8 mouse cellular contexts compared by ENCODE assay signal in genomic region chr19:7482266-7482598, GRCm38 (mm10). TPM values are rescaled to one million over a fixed set of nuclear protein-coding genes. Genes with fewer than 3 reads are reported as not detected.
DNase-seq lines count a peak whose midpoint lies in the region; ATAC-seq and TF ChIP-seq lines count a peak whose summit lies in the region.

No protein-coding gene starts in this region.

- intact Hi-C loops in left cerebral cortex, adult 2 months (cut with DNase I): no loop called here

- ATAC-seq in embryonic facial prominence, embryonic 12.5 days (ENCODE audit: insufficient number of reproducible peaks, insufficient read depth, low FRiP score, low TSS enrichment): no peak
- ATAC-seq in intestine, embryonic 16.5 days: no peak
- ATAC-seq in neural tube, embryonic 14.5 days (ENCODE audit: low read depth): no peak

- peak overlapping the region; percentile 98 for H3K9ac ChIP-seq in embryonic facial prominence, embryonic 12.5 days
- peak overlapping the region; percentile 99 for H3K9ac ChIP-seq in intestine, embryonic 16.5 days (ENCODE audit: low read depth, low read length)
- H3K9ac ChIP-seq in neural tube, embryonic 14.5 days (replicated peaks; ENCODE audit: low read depth, low read length): peak overlapping the region; percentile 99

- no peak for TF ChIP-seq CTCF in left cerebral cortex, adult 2 months (IDR thresholded peaks at IDR 0.05)

- H3K27me3 ChIP-seq in embryonic facial prominence, embryonic 12.5 days: no peaks in the 10 kb centered on the region
- H3K27me3 ChIP-seq in intestine, embryonic 16.5 days (replicated peaks; ENCODE audit: control insufficient read depth, insufficient read depth, low read length): no peaks in the 10 kb centered on the region
- no peaks in the 10 kb centered on the region for H3K27me3 ChIP-seq in neural tube, embryonic 14.5 days (ENCODE audit: control insufficient read depth, insufficient read depth, low read length)

- peak overlapping the region; percentile 69 for H3K4me2 ChIP-seq in embryonic facial prominence, embryonic 12.5 days (replicated peaks)
- H3K4me2 ChIP-seq in intestine, embryonic 16.5 days (ENCODE audit: low read depth, low read length): peak overlapping the region; percentile 59
- H3K4me2 ChIP-seq in neural tube, embryonic 14.5 days (ENCODE audit: low read depth, low read length): peak overlapping the region; percentile 53

- under 1% methylated on average over 7 of the region's 7 CpGs for WGBS in embryonic facial prominence, embryonic 12.5 days
- WGBS in intestine, embryonic 16.5 days: under 1% methylated on average over 7 of the region's 7 CpGs
- WGBS in neural tube, embryonic 14.5 days: 0% methylated on average over 7 of the region's 7 CpGs

- DNase-seq in left cerebral cortex, adult 2 months (ENCODE audit: extremely low spot score in 1 of 2, low spot score in 2 of 2): no peak
- no peak for DNase-seq in left cerebral cortex, adult 18-20 months (ENCODE audit: low spot score in 2 of 2)
- no peak for DNase-seq in ovary, postnatal 36 days (ENCODE audit: low spot score)
- DNase-seq in adrenal gland, postnatal 10 days: no peak
- DNase-seq in thymus, postnatal 0 days (ENCODE audit: low spot score): no peak

- H3K9me3 ChIP-seq in embryonic facial prominence, embryonic 12.5 days: no peaks in the 10 kb centered on the region
- no peaks in the 10 kb centered on the region for H3K9me3 ChIP-seq in intestine, embryonic 16.5 days (ENCODE audit: control insufficient read depth, low read length)
- H3K9me3 ChIP-seq in neural tube, embryonic 14.5 days (ENCODE audit: control insufficient read depth, low read length): no peaks in the 10 kb centered on the region

- H3K4me3 ChIP-seq in left cerebral cortex, adult 2 months: peak overlapping the region; percentile 96
- H3K4me3 ChIP-seq in embryonic facial prominence, embryonic 12.5 days: peak overlapping the region; percentile 98
- peak overlapping the region; percentile 99 for H3K4me3 ChIP-seq in intestine, embryonic 16.5 days (ENCODE audit: low read length)
- peak overlapping the region; percentile 100 for H3K4me3 ChIP-seq in neural tube, embryonic 14.5 days (ENCODE audit: low read depth, low read length)

- no peaks in the 10 kb centered on the region for H3K36me3 ChIP-seq in embryonic facial prominence, embryonic 12.5 days
- H3K36me3 ChIP-seq in intestine, embryonic 16.5 days (ENCODE audit: control insufficient read depth, insufficient read depth, low read length): no peaks in the 10 kb centered on the region
- peaks cover 2% of the 10 kb centered on the region; the same call in 1 of the 2 replicates for H3K36me3 ChIP-seq in neural tube, embryonic 14.5 days (ENCODE audit: control insufficient read depth, insufficient read depth, low read length)

- peaks cover 9% of the 10 kb centered on the region for H3K4me1 ChIP-seq in embryonic facial prominence, embryonic 12.5 days
- H3K4me1 ChIP-seq in intestine, embryonic 16.5 days (ENCODE audit: control insufficient read depth, insufficient read depth, low read length): peaks cover 7% of the 10 kb centered on the region
- peaks cover 20% of the 10 kb centered on the region; the same call in 1 of the 2 replicates for H3K4me1 ChIP-seq in neural tube, embryonic 14.5 days (ENCODE audit: control insufficient read depth, insufficient read depth, low read length)

- H3K27ac ChIP-seq in left cerebral cortex, adult 2 months: peak overlapping the region; percentile 97
- peak overlapping the region; percentile 99 for H3K27ac ChIP-seq in embryonic facial prominence, embryonic 12.5 days
- peak overlapping the region; percentile 100 for H3K27ac ChIP-seq in intestine, embryonic 16.5 days (ENCODE audit: low read length)
- peak overlapping the region; percentile 99 for H3K27ac ChIP-seq in neural tube, embryonic 14.5 days (ENCODE audit: low read depth, low read length)

RNA-seq across cellular contexts. Expression of gene Rtn3, which starts 0.8 kb away (rescaled TPM):
- 100 to 1,000 TPM; 792 to 823 TPM for total RNA-seq in left cerebral cortex, adult 2 months (2021)
- 100 to 1,000 TPM; 828 to 858 TPM for total RNA-seq in left cerebral cortex, adult 18-20 months (2021)
- polyA plus RNA-seq in embryonic facial prominence, embryonic 12.5 days (2016; fragmentation: Nextera tagmentation; extraction: Ambion mirVana): 143 TPM in 2 replicates
- polyA plus RNA-seq in intestine, embryonic 16.5 days (2015; fragmentation: Nextera tagmentation; extraction: Ambion mirVana): 127 TPM in 2 replicates
- 482 and 576 TPM in 2 replicates for polyA plus RNA-seq in neural tube, embryonic 14.5 days (2014; fragmentation: Nextera tagmentation; extraction: Ambion mirVana)
- 100 to 1,000 TPM; 128 to 139 TPM for total RNA-seq in adrenal gland, postnatal 10 days (2021)
- polyA plus RNA-seq in thymus, postnatal 0 days (2015; fragmentation: Nextera tagmentation; extraction: Ambion mirVana): 192 and 207 TPM in 2 replicates

RNA-seq across cellular contexts. Expression of gene Atl3, which starts 11.6 kb away (rescaled TPM):
- total RNA-seq in left cerebral cortex, adult 2 months (2021): 10 to 100 TPM; 21.8 to 23.6 TPM
- 10 to 100 TPM; 22.2 to 23.5 TPM for total RNA-seq in left cerebral cortex, adult 18-20 months (2021)
- polyA plus RNA-seq in embryonic facial prominence, embryonic 12.5 days (2016; fragmentation: Nextera tagmentation; extraction: Ambion mirVana): 12.0 and 12.9 TPM in 2 replicates
- 6.1 and 7.7 TPM in 2 replicates for polyA plus RNA-seq in intestine, embryonic 16.5 days (2015; fragmentation: Nextera tagmentation; extraction: Ambion mirVana)
- 7.4 and 8.1 TPM in 2 replicates for polyA plus RNA-seq in neural tube, embryonic 14.5 days (2014; fragmentation: Nextera tagmentation; extraction: Ambion mirVana)
- total RNA-seq in adrenal gland, postnatal 10 days (2021): 100 to 1,000 TPM in 1 of 2 experiments, 10 to 100 TPM in 1; 92.3 to 110 TPM
- polyA plus RNA-seq in thymus, postnatal 0 days (2015; fragmentation: Nextera tagmentation; extraction: Ambion mirVana): 14.0 and 14.6 TPM in 2 replicates
